ENCODE assay signal across 25 mouse cellular contexts in the genomic region with DNA sequence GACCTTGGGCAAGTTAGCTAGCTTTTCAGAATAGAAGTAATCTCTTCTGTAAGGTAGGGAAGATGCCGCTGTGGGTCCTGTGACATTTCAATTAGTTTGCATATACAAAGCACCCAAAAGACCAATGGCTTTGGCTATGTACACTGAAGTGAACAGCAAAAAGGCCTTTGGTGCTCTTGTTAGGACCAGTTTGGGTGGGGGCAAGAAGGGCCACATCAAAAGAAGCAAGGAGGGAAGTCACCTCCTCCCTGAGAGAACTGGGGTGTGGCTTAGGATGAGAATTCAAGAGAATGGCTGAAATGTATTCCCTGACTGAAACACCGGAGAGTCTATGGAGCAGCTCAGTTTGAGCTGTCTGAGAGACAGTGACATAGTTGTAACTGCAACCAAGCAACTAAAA.
"Had no signal": no experiment of that assay in that cellular context is flagged by ENCODE, and none has a peak within 500 bp of the region (broad histone marks: within the 10 kb centered on the region; RNA-seq: fewer than 3 reads in every experiment).

No protein-coding gene starts in this region.

- H3K9ac ChIP-seq: heart, embryonic 12.5 days; hindbrain, embryonic 12.5 days; hindbrain, embryonic 14.5 days; intestine, embryonic 15.5 days; limb, embryonic 12.5 days; liver, embryonic 13.5 days had no signal

- ATAC-seq: hindbrain, embryonic 16.5 days; inflammation-experienced regulatory T-cells, adult 6 months; intestine, embryonic 15.5 days; intestine, postnatal 0 days had no signal

- H3K27ac ChIP-seq: heart, embryonic 10.5 days; hindbrain, embryonic 10.5 days; hindbrain, embryonic 12.5 days; hindbrain, embryonic 14.5 days; intestine, embryonic 15.5 days; layer of hippocampus, adult 2 months; limb, embryonic 10.5 days; limb, embryonic 12.5 days; liver, embryonic 13.5 days had no signal

- H3K4me2 ChIP-seq: heart, embryonic 12.5 days; hindbrain, embryonic 12.5 days; hindbrain, embryonic 14.5 days; intestine, embryonic 15.5 days; limb, embryonic 12.5 days; liver, embryonic 11.5 days; liver, embryonic 13.5 days had no signal

- H3K4me3 ChIP-seq: heart, embryonic 10.5 days; heart, embryonic 12.5 days; hindbrain, embryonic 10.5 days; hindbrain, embryonic 12.5 days; intestine, embryonic 15.5 days; layer of hippocampus, adult 2 months; limb, embryonic 10.5 days; limb, embryonic 12.5 days; liver, embryonic 13.5 days had no signal

- H3K4me1 ChIP-seq: heart, embryonic 10.5 days; intestine, embryonic 15.5 days; limb, embryonic 12.5 days; liver, embryonic 13.5 days had no signal

- H3K36me3 ChIP-seq: heart, embryonic 10.5 days; heart, embryonic 12.5 days; hindbrain, embryonic 10.5 days; hindbrain, embryonic 12.5 days; intestine, embryonic 15.5 days; limb, embryonic 10.5 days; limb, embryonic 12.5 days; liver, embryonic 13.5 days had no signal

- H3K9me3 ChIP-seq: heart, embryonic 10.5 days; heart, embryonic 12.5 days; hindbrain, embryonic 10.5 days; hindbrain, embryonic 12.5 days; intestine, embryonic 15.5 days; limb, embryonic 10.5 days; limb, embryonic 12.5 days; liver, embryonic 13.5 days had no signal

- DNase-seq: gastrocnemius, postnatal 14 days; gastrocnemius, postnatal 36 days; heart, adult 18-20 months; heart, postnatal 10 days; heart, postnatal 4 days; kidney, adult 18-20 months; kidney, adult 8-10 months; kidney, postnatal 10 days; kidney, postnatal 25 days; kidney, postnatal 4 days; liver; liver, embryonic 13.5 days had no signal

- H3K27me3 ChIP-seq: heart, embryonic 12.5 days; hindbrain, embryonic 12.5 days; intestine, embryonic 15.5 days; limb, embryonic 12.5 days; liver, embryonic 13.5 days had no signal
